Mouse (Mus musculus) v-Abl transformed pro-B cells (cell line): ENCODE data around the gene Pax6.

Experiments used
- in situ Hi-C, 2 experiments: fragments of 400-800 bp; cut with MboI; formaldehyde crosslinking; loops; one replicate each; pipeline ENCODE4 v1.15.1; 2025; ENCODE audit not compliant: unreplicated experiment in 2 of 2

The Pax6 gene

GRCm38 (mm10) chr2:105715409-105716115 is 46.9 kb downstream of the Pax6 start:
- in situ Hi-C loops: no loop called here

- in situ Hi-C loops: no loop called here
Observed at GRCm38 (mm10) chr2:105726657-105727056, 58.0 kb downstream of the Pax6 start.

DNA sequence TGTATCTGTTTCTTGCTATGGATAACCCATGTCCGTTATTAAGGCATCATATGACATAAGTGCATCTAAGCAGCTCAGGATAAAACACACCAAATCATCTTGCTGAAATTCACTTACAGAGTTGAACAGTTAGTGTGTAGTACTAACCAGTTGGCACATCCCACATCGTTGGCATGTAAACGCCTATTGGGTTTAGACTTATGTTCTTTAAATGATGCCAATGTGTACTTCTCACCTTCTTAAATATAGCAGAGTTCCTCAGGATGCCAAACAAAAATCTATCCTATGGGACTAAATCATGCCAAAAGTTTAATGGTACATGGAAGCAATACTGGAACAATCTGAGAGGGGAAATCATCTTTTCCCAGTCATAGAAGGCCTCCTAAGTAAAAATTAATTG is 62.0 kb downstream of the Pax6 start:
- in situ Hi-C loops: no loop called here

DNA sequence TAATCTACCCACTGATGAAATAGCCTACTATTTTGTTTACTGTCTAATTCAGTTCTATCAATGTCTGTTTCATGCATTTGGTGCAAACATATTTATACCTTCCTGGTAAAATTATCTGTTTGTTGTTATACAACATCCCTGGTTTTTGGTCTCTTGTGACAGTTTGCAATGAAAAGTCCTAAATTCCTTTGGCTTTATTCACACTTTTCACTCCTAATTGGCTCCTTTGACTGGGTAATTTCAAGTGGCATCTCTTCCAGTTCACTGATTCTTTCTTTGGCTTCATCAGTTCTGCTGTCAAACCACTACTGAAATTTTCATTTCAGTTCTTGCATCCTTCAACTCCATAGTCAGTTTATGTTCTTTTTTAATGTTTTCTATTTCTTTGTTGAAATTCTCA is 67.5 kb downstream of the Pax6 start:
- in situ Hi-C loops: no loop called here

DNA sequence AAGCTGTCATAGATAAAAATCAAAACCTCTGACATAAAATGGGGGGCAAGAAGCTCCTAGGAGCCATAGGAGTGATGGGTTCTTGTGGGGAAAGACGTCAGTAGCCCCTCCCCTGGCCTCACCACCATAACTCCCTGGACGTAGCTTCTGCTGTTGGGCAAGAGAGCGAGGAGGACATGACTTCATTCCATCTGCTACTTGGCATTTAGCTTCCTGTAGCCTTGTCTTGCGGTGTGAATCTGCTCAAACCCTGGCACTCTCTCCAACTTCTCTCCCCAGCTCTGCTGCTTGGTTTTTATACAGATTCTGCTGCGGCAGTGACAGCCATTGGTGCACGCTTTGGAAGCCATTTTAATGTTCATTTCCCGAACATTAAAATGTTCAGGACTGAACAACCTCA is 78.2 kb downstream of the Pax6 start:
- in situ Hi-C loops: no loop called here
